Mouse (Mus musculus) bone marrow macrophage, adult 2 months (primary cell): ENCODE measurements around the gene Sestd1. TPM values are rescaled to one million over a fixed set of nuclear protein-coding genes. Genes with fewer than 3 reads are reported as not detected.

Experiments used
- H3K27ac ChIP-seq: 2 replicates; pipeline ENCODE4 v1.5.1; 2012; ENCODE audit warnings: low read depth, low read length; ENCODE audit not compliant: insufficient read depth
- H3K4me1 ChIP-seq: 2 replicates; pipeline ENCODE4 v1.6.1; 2012; ENCODE audit warnings: low read length; ENCODE audit not compliant: control insufficient read depth, insufficient read depth
- H3K4me3 ChIP-seq: 2 replicates; pipeline ENCODE4 v1.5.1; 2012; ENCODE audit warnings: mild to moderate bottlenecking, low read length, moderate library complexity; ENCODE audit not compliant: insufficient read depth
- CTCF ChIP-seq: IDR thresholded peaks from 2 replicates; pipeline ENCODE4 v1.5.1; 2012; ENCODE audit warnings: low read depth, mild to moderate bottlenecking, low read length, moderate library complexity
- POLR2A ChIP-seq: IDR thresholded peaks from 2 replicates; pipeline ENCODE4 v1.6.1; 2012; ENCODE audit warnings: mild to moderate bottlenecking, low read depth, low read length, borderline replicate concordance
- polyA plus RNA-seq: library from polyadenylated mRNA; stranded (reverse); fragments of >200 nt; gene quantifications from 2 replicates; pipeline ENCODE4 v1.2.4, GENCODE M21; 2012; ENCODE audit not compliant: missing spikeins, insufficient read depth, insufficient read length

Sestd1 gene
- polyA plus RNA-seq, 1 experiment, result 42.1 TPM

GRCm38 (mm10) chr2:77274976-77275641 is 5.3 kb downstream of the Sestd1 start:
- H3K4me1 ChIP-seq, result peaks cover 64% of the 10 kb centered on the region
- no peak for TF ChIP-seq POLR2A
- no peak for TF ChIP-seq CTCF

GRCm38 (mm10) chr2:77272953-77273352 is 7.4 kb downstream of the Sestd1 start:
- Histone ChIP-seq H3K4me1 (peaks cover 80% of the 10 kb centered on the region), H3K4me3 (no peak overlapping the region), H3K27ac (no peak overlapping the region)
- TF ChIP-seq POLR2A, result no peak
- TF ChIP-seq CTCF, result no peak

More at GRCm38 (mm10) chr2:77274976-77275641, 5.3 kb downstream of the Sestd1 start:
- H3K27ac ChIP-seq, result peak overlapping the region; percentile 4; the same call in 1 of the 2 replicates
- H3K4me3 ChIP-seq, result no peak overlapping the region

GRCm38 (mm10) chr2:77270781-77271180 is 9.6 kb downstream of the Sestd1 start:
- Histone ChIP-seq H3K4me1 (peaks cover 80% of the 10 kb centered on the region), H3K27ac (no peak overlapping the region), H3K4me3 (no peak overlapping the region)
- TF ChIP-seq CTCF (no peak), POLR2A (no peak)

DNA sequence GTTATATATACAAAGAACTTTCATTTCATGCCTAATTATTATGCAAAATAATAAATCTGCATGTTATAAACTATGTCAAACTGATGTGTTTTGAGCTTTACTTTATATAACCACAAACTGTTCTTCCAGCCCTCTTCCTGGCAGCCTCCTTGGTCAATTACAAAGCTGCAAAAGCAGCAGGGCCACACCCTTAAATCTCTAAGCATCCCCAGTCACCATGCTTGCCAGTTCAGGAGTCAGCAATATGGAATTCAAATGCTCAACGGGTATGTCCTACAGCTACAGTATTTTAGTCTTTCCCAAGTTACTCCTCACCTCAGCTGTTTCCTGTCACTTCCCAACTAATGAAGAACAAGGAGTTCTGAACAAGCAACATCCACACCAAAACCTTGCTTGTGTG is 10.3 kb downstream of the Sestd1 start:
- TF ChIP-seq CTCF, result no peak
- no peak for TF ChIP-seq POLR2A
- no peak overlapping the region for H3K4me3 ChIP-seq
- H3K4me1 ChIP-seq, result peaks cover 79% of the 10 kb centered on the region
- H3K27ac ChIP-seq, result no peak overlapping the region

GRCm38 (mm10) chr2:77268612-77269239 is 11.7 kb downstream of the Sestd1 start:
- TF ChIP-seq CTCF (no peak), POLR2A (no peak)
- Histone ChIP-seq H3K4me1 (peaks cover 79% of the 10 kb centered on the region), H3K4me3 (no peak overlapping the region), H3K27ac (peak overlapping the region; percentile 44)

GRCm38 (mm10) chr2:77266931-77267330 is 13.5 kb downstream of the Sestd1 start:
- H3K4me3 ChIP-seq, result no peak overlapping the region
- H3K4me1 ChIP-seq, result peaks cover 67% of the 10 kb centered on the region
- no peak overlapping the region for H3K27ac ChIP-seq
- TF ChIP-seq POLR2A (no peak), CTCF (no peak)

GRCm38 (mm10) chr2:77266011-77266410 is 14.4 kb downstream of the Sestd1 start:
- H3K4me1 ChIP-seq, result peaks cover 62% of the 10 kb centered on the region
- no peak overlapping the region for H3K27ac ChIP-seq
- TF ChIP-seq CTCF (no peak), POLR2A (no peak)

GRCm38 (mm10) chr2:77265301-77265700 is 15.1 kb downstream of the Sestd1 start:
- peaks cover 55% of the 10 kb centered on the region for H3K4me1 ChIP-seq

More at GRCm38 (mm10) chr2:77266011-77266410, 14.4 kb downstream of the Sestd1 start:
- H3K4me3 ChIP-seq, result no peak overlapping the region

GRCm38 (mm10) chr2:77264550-77264949 is 15.8 kb downstream of the Sestd1 start:
- Histone ChIP-seq H3K4me3 (no peak overlapping the region), H3K4me1 (peaks cover 49% of the 10 kb centered on the region), H3K27ac (no peak overlapping the region)
- TF ChIP-seq POLR2A (no peak), CTCF (no peak)

More at GRCm38 (mm10) chr2:77265301-77265700, 15.1 kb downstream of the Sestd1 start:
- H3K27ac ChIP-seq, result no peak overlapping the region
- TF ChIP-seq POLR2A (no peak), CTCF (no peak)
- no peak overlapping the region for H3K4me3 ChIP-seq
